Mouse (Mus musculus): ENCODE measurements around the gene Gprin3. TPM values are rescaled to one million over a fixed set of nuclear protein-coding genes. Genes with fewer than 3 reads are reported as not detected.

Gprin3 gene
- polyA plus RNA-seq, 1 experiment from 2014 or later, result 0.62 TPM

GRCm38 (mm10) chr6:59424871-59425740 is 988 bp downstream of the Gprin3 start:
- Histone ChIP-seq H3K4me3 (ENCODE audit: low read depth, low read length) (no peak overlapping the region), H3K4me1 (ENCODE audit: control insufficient read depth, insufficient read depth, low read length) (no peaks in the 10 kb centered on the region), H3K27ac (replicated peaks; ENCODE audit: low read depth, low read length) (no peak overlapping the region), H3K4me2 (ENCODE audit: low read depth, low read length) (no peak overlapping the region), H3K9ac (replicated peaks; ENCODE audit: low read length) (no peak overlapping the region), H3K27me3 (ENCODE audit: control insufficient read depth, insufficient read depth, low read length) (no peaks in the 10 kb centered on the region), H3K9me3 (replicated peaks; ENCODE audit: control insufficient read depth, low read length) (no peaks in the 10 kb centered on the region), H3K36me3 (replicated peaks; ENCODE audit: control insufficient read depth, insufficient read depth, low read depth, low read length) (no peaks in the 10 kb centered on the region)
- WGBS, result 80% methylated on average over 10 of the region's 10 CpGs
- DNase-seq (ENCODE audit: low spot score), result no peak
- ATAC-seq (replicated peaks; ENCODE audit: insufficient number of reproducible peaks, low FRiP score, low TSS enrichment, low read depth), result no peak

GRCm38 (mm10) chr6:59423836-59424235 is 2.3 kb downstream of the Gprin3 start:
- ATAC-seq (replicated peaks; ENCODE audit: insufficient number of reproducible peaks, low FRiP score, low TSS enrichment, low read depth), result no peak

GRCm38 (mm10) chr6:59419264-59419663 is 6.8 kb downstream of the Gprin3 start:
- Histone ChIP-seq H3K9me3 (replicated peaks; ENCODE audit: control insufficient read depth, low read length) (no peaks in the 10 kb centered on the region), H3K4me2 (ENCODE audit: low read depth, low read length) (no peak overlapping the region), H3K4me3 (ENCODE audit: low read depth, low read length) (no peak overlapping the region), H3K27me3 (ENCODE audit: control insufficient read depth, insufficient read depth, low read length) (no peaks in the 10 kb centered on the region), H3K4me1 (ENCODE audit: control insufficient read depth, insufficient read depth, low read length) (no peaks in the 10 kb centered on the region), H3K36me3 (replicated peaks; ENCODE audit: control insufficient read depth, insufficient read depth, low read depth, low read length) (no peaks in the 10 kb centered on the region), H3K9ac (replicated peaks; ENCODE audit: low read length) (no peak overlapping the region), H3K27ac (replicated peaks; ENCODE audit: low read depth, low read length) (no peak overlapping the region)
- DNase-seq (ENCODE audit: low spot score) (no peak), ATAC-seq (replicated peaks; ENCODE audit: insufficient number of reproducible peaks, low FRiP score, low TSS enrichment, low read depth) (no peak)
- 78% methylated on average over 3 of the region's 3 CpGs for WGBS

More at GRCm38 (mm10) chr6:59423836-59424235, 2.3 kb downstream of the Gprin3 start:
- Histone ChIP-seq H3K4me3 (ENCODE audit: low read depth, low read length) (no peak overlapping the region), H3K4me1 (ENCODE audit: control insufficient read depth, insufficient read depth, low read length) (no peaks in the 10 kb centered on the region), H3K27me3 (ENCODE audit: control insufficient read depth, insufficient read depth, low read length) (no peaks in the 10 kb centered on the region), H3K9ac (replicated peaks; ENCODE audit: low read length) (no peak overlapping the region), H3K9me3 (replicated peaks; ENCODE audit: control insufficient read depth, low read length) (no peaks in the 10 kb centered on the region), H3K36me3 (replicated peaks; ENCODE audit: control insufficient read depth, insufficient read depth, low read depth, low read length) (no peaks in the 10 kb centered on the region), H3K4me2 (ENCODE audit: low read depth, low read length) (no peak overlapping the region), H3K27ac (replicated peaks; ENCODE audit: low read depth, low read length) (no peak overlapping the region)
- 44% methylated on average over 1 of the region's 1 CpGs for WGBS
- no peak for DNase-seq (ENCODE audit: low spot score)

- no peaks in the 10 kb centered on the region for H3K4me1 ChIP-seq (ENCODE audit: control insufficient read depth, insufficient read depth, low read length)
- H3K27ac ChIP-seq (replicated peaks; ENCODE audit: low read depth, low read length), result no peak overlapping the region
- H3K9me3 ChIP-seq (replicated peaks; ENCODE audit: control insufficient read depth, low read length), result no peaks in the 10 kb centered on the region
- no peak overlapping the region for H3K4me2 ChIP-seq (ENCODE audit: low read depth, low read length)
- 65% methylated on average over 2 of the region's 2 CpGs for WGBS
- DNase-seq (ENCODE audit: low spot score) (no peak), ATAC-seq (replicated peaks; ENCODE audit: insufficient number of reproducible peaks, low FRiP score, low TSS enrichment, low read depth) (no peak)
- no peak overlapping the region for H3K4me3 ChIP-seq (ENCODE audit: low read depth, low read length)
- no peaks in the 10 kb centered on the region for H3K36me3 ChIP-seq (replicated peaks; ENCODE audit: control insufficient read depth, insufficient read depth, low read depth, low read length)
- no peak overlapping the region for H3K9ac ChIP-seq (replicated peaks; ENCODE audit: low read length)
- no peaks in the 10 kb centered on the region for H3K27me3 ChIP-seq (ENCODE audit: control insufficient read depth, insufficient read depth, low read length)
Measured at GRCm38 (mm10) chr6:59418659-59419058, 7.4 kb downstream of the Gprin3 start.

GRCm38 (mm10) chr6:59414816-59415215 is 11.3 kb downstream of the Gprin3 start:
- no peak for ATAC-seq (replicated peaks; ENCODE audit: insufficient number of reproducible peaks, low FRiP score, low TSS enrichment, low read depth)
- 87% methylated on average over 6 of the region's 6 CpGs for WGBS

GRCm38 (mm10) chr6:59412417-59413346 is 13.4 kb downstream of the Gprin3 start:
- H3K4me2 ChIP-seq (ENCODE audit: low read depth, low read length), result no peak overlapping the region
- no peak overlapping the region for H3K27ac ChIP-seq (replicated peaks; ENCODE audit: low read depth, low read length)
- DNase-seq (ENCODE audit: low spot score) (peak; percentile 19), ATAC-seq (replicated peaks; ENCODE audit: insufficient number of reproducible peaks, low FRiP score, low TSS enrichment, low read depth) (no peak)
- H3K4me3 ChIP-seq (ENCODE audit: low read depth, low read length), result no peak overlapping the region
- WGBS, result 37% methylated on average over 13 of the region's 13 CpGs
- no peaks in the 10 kb centered on the region for H3K36me3 ChIP-seq (replicated peaks; ENCODE audit: control insufficient read depth, insufficient read depth, low read depth, low read length)
- H3K9ac ChIP-seq (replicated peaks; ENCODE audit: low read length), result no peak overlapping the region
- no peaks in the 10 kb centered on the region for H3K9me3 ChIP-seq (replicated peaks; ENCODE audit: control insufficient read depth, low read length)
- H3K27me3 ChIP-seq (ENCODE audit: control insufficient read depth, insufficient read depth, low read length), result no peaks in the 10 kb centered on the region
- H3K4me1 ChIP-seq (ENCODE audit: control insufficient read depth, insufficient read depth, low read length), result no peaks in the 10 kb centered on the region

More at GRCm38 (mm10) chr6:59414816-59415215, 11.3 kb downstream of the Gprin3 start:
- Histone ChIP-seq H3K4me2 (ENCODE audit: low read depth, low read length) (no peak overlapping the region), H3K36me3 (replicated peaks; ENCODE audit: control insufficient read depth, insufficient read depth, low read depth, low read length) (no peaks in the 10 kb centered on the region), H3K9me3 (replicated peaks; ENCODE audit: control insufficient read depth, low read length) (no peaks in the 10 kb centered on the region), H3K27me3 (ENCODE audit: control insufficient read depth, insufficient read depth, low read length) (no peaks in the 10 kb centered on the region), H3K4me3 (ENCODE audit: low read depth, low read length) (no peak overlapping the region), H3K4me1 (ENCODE audit: control insufficient read depth, insufficient read depth, low read length) (no peaks in the 10 kb centered on the region), H3K9ac (replicated peaks; ENCODE audit: low read length) (no peak overlapping the region), H3K27ac (replicated peaks; ENCODE audit: low read depth, low read length) (no peak overlapping the region)
- DNase-seq (ENCODE audit: low spot score), result no peak

GRCm38 (mm10) chr6:59409001-59409700 is 16.9 kb downstream of the Gprin3 start:
- no peaks in the 10 kb centered on the region for H3K27me3 ChIP-seq (ENCODE audit: control insufficient read depth, insufficient read depth, low read length)
- H3K4me2 ChIP-seq (ENCODE audit: low read depth, low read length), result no peak overlapping the region
- no peak for DNase-seq (ENCODE audit: low spot score)
- no peak for ATAC-seq (replicated peaks; ENCODE audit: insufficient number of reproducible peaks, low FRiP score, low TSS enrichment, low read depth)
- no peak overlapping the region for H3K9ac ChIP-seq (replicated peaks; ENCODE audit: low read length)
- H3K9me3 ChIP-seq (replicated peaks; ENCODE audit: control insufficient read depth, low read length), result no peaks in the 10 kb centered on the region
- no peaks in the 10 kb centered on the region for H3K36me3 ChIP-seq (replicated peaks; ENCODE audit: control insufficient read depth, insufficient read depth, low read depth, low read length)
- WGBS, result 74% methylated on average over 3 of the region's 3 CpGs
- no peaks in the 10 kb centered on the region for H3K4me1 ChIP-seq (ENCODE audit: control insufficient read depth, insufficient read depth, low read length)
- H3K27ac ChIP-seq (replicated peaks; ENCODE audit: low read depth, low read length), result no peak overlapping the region
- no peak overlapping the region for H3K4me3 ChIP-seq (ENCODE audit: low read depth, low read length)
